8 mouse cellular contexts compared by ENCODE assay signal in genomic region chr1:191906571-191907430, GRCm38 (mm10). TPM values are rescaled to one million over a fixed set of nuclear protein-coding genes. Genes with fewer than 3 reads are reported as not detected.
A peak's percentile ranks its signal among the peaks of the same experiment; 100 is the strongest.
DNase-seq lines count a peak whose midpoint lies in the region; ATAC-seq lines count a peak whose summit lies in the region.

Gene Slc30a1, plus strand, starts transcription at chr1:191906767.

- no peaks in the 10 kb centered on the region for H3K27me3 ChIP-seq in embryonic facial prominence, embryonic 14.5 days (replicated peaks; ENCODE audit: control insufficient read depth, insufficient read depth, low read length)
- no peaks in the 10 kb centered on the region for H3K27me3 ChIP-seq in kidney, embryonic 14.5 days (ENCODE audit: control insufficient read depth, insufficient read depth, low read length)
- H3K27me3 ChIP-seq in limb, embryonic 15.5 days = no peaks in the 10 kb centered on the region

- 0% methylated on average over 37 of the region's 104 CpGs for WGBS in embryonic facial prominence, embryonic 14.5 days
- WGBS in kidney, embryonic 14.5 days = under 1% methylated on average over 95 of the region's 104 CpGs
- under 1% methylated on average over 102 of the region's 104 CpGs for WGBS in limb, embryonic 15.5 days

- H3K9me3 ChIP-seq in embryonic facial prominence, embryonic 14.5 days (ENCODE audit: control insufficient read depth, low read length) = no peaks in the 10 kb centered on the region
- H3K9me3 ChIP-seq in kidney, embryonic 14.5 days (ENCODE audit: control insufficient read depth, low read length) = no peaks in the 10 kb centered on the region
- no peaks in the 10 kb centered on the region for H3K9me3 ChIP-seq in limb, embryonic 15.5 days

- peak; percentile 92 for DNase-seq in 3T3-L1 (ENCODE audit: low read depth, low spot score)
- DNase-seq in adrenal gland, postnatal 4 days (ENCODE audit: low spot score in 2 of 2) = peak; percentile 99
- peak; percentile 98 for DNase-seq in embryonic facial prominence, embryonic 14.5 days (ENCODE audit: low spot score)
- peak; percentile 97 to 98 for DNase-seq in heart, adult 9 months (ENCODE audit: low spot score in 2 of 2)
- DNase-seq in monocyte, adult 2 months (ENCODE audit: low read depth in 1 of 2, low spot score in 2 of 2) = peak; percentile 90 to 94
- peak; percentile 97 to 99 for DNase-seq in spleen, postnatal 36 days (ENCODE audit: low spot score in 2 of 2)

- H3K4me2 ChIP-seq in embryonic facial prominence, embryonic 14.5 days (ENCODE audit: low read depth, low read length) = peak within 1 kb of the TSS; percentile 94
- peak within 1 kb of the TSS; percentile 80 for H3K4me2 ChIP-seq in kidney, embryonic 14.5 days (replicated peaks; ENCODE audit: low read depth, low read length)
- peak within 1 kb of the TSS; percentile 96 for H3K4me2 ChIP-seq in limb, embryonic 15.5 days

- H3K36me3 ChIP-seq in embryonic facial prominence, embryonic 14.5 days (ENCODE audit: control insufficient read depth, insufficient read depth, low read length) = peaks cover 21% of the 10 kb centered on the region
- H3K36me3 ChIP-seq in kidney, embryonic 14.5 days (ENCODE audit: control insufficient read depth, insufficient read depth, low read length) = peaks cover 9% of the 10 kb centered on the region
- H3K36me3 ChIP-seq in limb, embryonic 15.5 days = peaks cover 13% of the 10 kb centered on the region

- H3K4me3 ChIP-seq in embryonic facial prominence, embryonic 14.5 days (ENCODE audit: low read depth, low read length) = peak within 1 kb of the TSS; percentile 97
- H3K4me3 ChIP-seq in kidney, embryonic 14.5 days (ENCODE audit: low read length) = peak within 1 kb of the TSS; percentile 87
- peak within 1 kb of the TSS; percentile 86 for H3K4me3 ChIP-seq in limb, embryonic 15.5 days

- peak; percentile 99 for ATAC-seq in embryonic facial prominence, embryonic 14.5 days (ENCODE audit: low read depth)
- ATAC-seq in kidney, embryonic 14.5 days (ENCODE audit: low FRiP score, low TSS enrichment) = peak; percentile 99
- ATAC-seq in limb, embryonic 15.5 days (ENCODE audit: insufficient number of reproducible peaks, low FRiP score, low TSS enrichment, low read depth) = peak; percentile 99

- peak within 1 kb of the TSS; percentile 88 for H3K27ac ChIP-seq in embryonic facial prominence, embryonic 14.5 days (replicated peaks; ENCODE audit: low read depth, low read length)
- H3K27ac ChIP-seq in kidney, embryonic 14.5 days (ENCODE audit: low read depth, low read length) = peak within 1 kb of the TSS; percentile 76
- H3K27ac ChIP-seq in limb, embryonic 15.5 days = peak within 1 kb of the TSS; percentile 92

- peak within 1 kb of the TSS; percentile 85 for H3K9ac ChIP-seq in embryonic facial prominence, embryonic 14.5 days (ENCODE audit: low read depth, low read length)
- peak within 1 kb of the TSS; percentile 80 for H3K9ac ChIP-seq in kidney, embryonic 14.5 days (ENCODE audit: low read depth, low read length)
- H3K9ac ChIP-seq in limb, embryonic 15.5 days = peak within 1 kb of the TSS; percentile 83

- peaks cover 30% of the 10 kb centered on the region for H3K4me1 ChIP-seq in embryonic facial prominence, embryonic 14.5 days (ENCODE audit: control insufficient read depth, insufficient read depth, low read length)
- H3K4me1 ChIP-seq in kidney, embryonic 14.5 days (ENCODE audit: control insufficient read depth, insufficient read depth, low read length) = peaks cover 14% of the 10 kb centered on the region
- H3K4me1 ChIP-seq in limb, embryonic 15.5 days = peaks cover 39% of the 10 kb centered on the region

RNA-seq across cellular contexts. Expression of gene Slc30a1, which starts in this region (rescaled TPM):
- 10 to 100 TPM; 21.9 to 24.3 TPM for total RNA-seq in adrenal gland, postnatal 4 days (2021)
- 2.5 and 3.4 TPM in 2 replicates for polyA plus RNA-seq in embryonic facial prominence, embryonic 14.5 days (2014; fragmentation: Nextera tagmentation; extraction: Ambion mirVana)
- 2.0 and 2.4 TPM in 2 replicates for polyA plus RNA-seq in kidney, embryonic 14.5 days (2014; fragmentation: Nextera tagmentation; extraction: Ambion mirVana)
- 3.4 and 4.0 TPM in 2 replicates for polyA plus RNA-seq in limb, embryonic 15.5 days (2015; fragmentation: Nextera tagmentation; extraction: Ambion mirVana)

Comparison
In these comparisons a context has a peak if more than half of its experiments do, and no peak if none do; other contexts are left out.
1. Peak in every context shown above with its lines: DNase-seq, ATAC-seq, H3K4me3 ChIP-seq and H3K27ac ChIP-seq.